Mouse (Mus musculus): ENCODE measurements around the gene Atf7.

GRCm38 (mm10) chr15:102512010-102512409, 113.3 kb downstream of the Atf7 start:
- no peak for TF ChIP-seq CTCF (IDR thresholded peaks at IDR 0.05; ENCODE audit: low read depth)
- no peak for TF ChIP-seq EP300 (IDR thresholded peaks at IDR 0.05; ENCODE audit: low read depth)

Data from heart, postnatal 0 days (tissue).